Mouse (Mus musculus) ES-E14 (cell line): ENCODE results near the gene Cachd1.

Experiments
- CHD2 ChIP-seq: IDR thresholded peaks from 2 replicates; pipeline ENCODE4 v1.6.1; 2014; ENCODE audit warnings: mild to moderate bottlenecking, low read depth, low read length, inconsistent platforms
- MAFK ChIP-seq: IDR thresholded peaks from 2 replicates; pipeline ENCODE4 v1.6.1; 2014; ENCODE audit warnings: mild to moderate bottlenecking, low read depth, low read length, inconsistent platforms; ENCODE audit not compliant: insufficient read depth
- ZC3H11A ChIP-seq: IDR thresholded peaks from 2 replicates; pipeline ENCODE4 v1.6.1; 2012; ENCODE audit warnings: low read depth, mild to moderate bottlenecking, inconsistent platforms, low read length, borderline replicate concordance
- ZNF384 ChIP-seq: IDR thresholded peaks from 2 replicates; pipeline ENCODE4 v1.6.1; 2012; ENCODE audit warnings: low read depth, low read length, inconsistent platforms

DNA sequence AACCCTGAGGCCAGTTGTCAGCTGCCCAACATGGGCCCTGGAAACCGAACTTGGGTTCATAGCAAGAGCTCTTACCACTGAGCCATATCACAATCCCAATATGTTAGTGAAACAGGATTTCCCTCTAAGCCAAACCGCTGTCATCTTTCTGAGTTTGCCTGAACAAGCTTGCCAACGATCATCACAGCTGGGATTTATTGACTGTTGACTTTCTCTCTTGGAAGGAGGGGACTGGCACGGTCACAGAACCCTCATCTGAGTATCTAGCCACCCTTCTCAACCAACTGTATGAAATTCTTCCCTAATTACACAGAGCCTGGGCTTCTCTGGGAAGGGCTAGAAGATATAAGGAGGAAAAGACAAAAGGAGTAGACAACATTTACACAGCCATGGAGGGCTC lies 270.1 kb downstream of the Cachd1 start:
- TF ChIP-seq ZC3H11A (no peak), MAFK (no peak), CHD2 (no peak), ZNF384 (no peak)
